Mouse (Mus musculus) MEL (cell line): ENCODE data around the gene Gfra1.

ENCODE experiments used
- CTCF ChIP-seq, 3 experiments: IDR thresholded peaks in 2 of 3; conservative IDR thresholded peaks in 1 of 3; 2 replicates each; pipeline ENCODE4 v1.5.1; 2011 to 2012; ENCODE audit warnings: low read length in 3 of 3, low read depth in 2 of 3, mild to moderate bottlenecking in 2 of 3, improper control_type of control experiment in 1 of 3, inconsistent platforms in 1 of 3, mixed read lengths in 1 of 3, moderate library complexity in 1 of 3; ENCODE audit not compliant: control insufficient read depth in 1 of 3, insufficient read depth in 1 of 3, poor library complexity in 1 of 3, severe bottlenecking in 1 of 3
- EP300 ChIP-seq, 2 experiments: IDR thresholded peaks; 2 replicates each; pipeline ENCODE4 v1.6.1; 2011; ENCODE audit warnings: improper control_type of control experiment in 2 of 2, low read length in 2 of 2, low read depth in 1 of 2, mild to moderate bottlenecking in 1 of 2
- HCFC1 ChIP-seq: IDR thresholded peaks from 2 replicates; pipeline ENCODE4 v1.6.1; 2012; ENCODE audit warnings: low read depth, mild to moderate bottlenecking, inconsistent platforms, low read length, improper control_type of control experiment, moderate library complexity
- MYB ChIP-seq: IDR thresholded peaks from 2 replicates; pipeline ENCODE4 v1.6.1; 2011; ENCODE audit warnings: mild to moderate bottlenecking, low read depth, low read length, improper control_type of control experiment
- NELFE ChIP-seq: IDR thresholded peaks from 2 replicates; pipeline ENCODE4 v1.6.1; 2011; ENCODE audit warnings: low read depth, low read length, improper control_type of control experiment
- POLR2A ChIP-seq, 2 experiments: IDR thresholded peaks; 2 replicates each; pipeline ENCODE4 v1.6.1; 2011 to 2012; ENCODE audit warnings: low read length in 2 of 2, mild to moderate bottlenecking in 2 of 2, control low read depth in 1 of 2, improper control_type of control experiment in 1 of 2, low read depth in 1 of 2, moderate library complexity in 1 of 2; ENCODE audit not compliant: control insufficient read depth in 1 of 2, insufficient read depth in 1 of 2, poor library complexity in 1 of 2

GRCm38 (mm10) chr19:58227725-58228124 lies 228.0 kb downstream of the Gfra1 start:
- TF ChIP-seq EP300 (IDR thresholded peaks at IDR 0.05; ENCODE audit: low read depth in 1 of 2, low read length in 2 of 2): no peak
- TF ChIP-seq MYB: no peak
- no peak for TF ChIP-seq POLR2A (IDR thresholded peaks at IDR 0.05; ENCODE audit: control insufficient read depth in 1 of 2, insufficient read depth in 1 of 2, low read depth in 1 of 2, low read length in 2 of 2, poor library complexity in 1 of 2)
- no peak for TF ChIP-seq CTCF (IDR thresholded peaks at IDR 0.05 in 2 of 3, conservative IDR thresholded peaks at IDR 0.05 in 1 of 3; ENCODE audit: control insufficient read depth in 1 of 3, insufficient read depth in 1 of 3, low read depth in 2 of 3, low read length in 3 of 3, poor library complexity in 1 of 3, severe bottlenecking in 1 of 3)
- no peak for TF ChIP-seq HCFC1
- TF ChIP-seq NELFE: no peak
